Comparison of ENCODE assay signal across 8 mouse cellular contexts in genomic region chr1:58018856-58019255, GRCm38 (mm10). TPM values are rescaled to one million over a fixed set of nuclear protein-coding genes. Genes with fewer than 3 reads are reported as not detected.
DNase-seq lines count a peak whose midpoint lies in the region; ATAC-seq and TF ChIP-seq lines count a peak whose summit lies in the region.

Kctd18 (minus strand) TSS chr1:58018956.

- 89% methylated on average over 7 of the region's 7 CpGs for WGBS in embryonic facial prominence, embryonic 11.5 days
- WGBS in hindbrain, postnatal 0 days = 97% methylated on average over 7 of the region's 7 CpGs

- H3K27me3 ChIP-seq in embryonic facial prominence, embryonic 11.5 days (ENCODE audit: control insufficient read depth, insufficient read depth, low read length) = no peaks in the 10 kb centered on the region
- H3K27me3 ChIP-seq in hindbrain, postnatal 0 days (ENCODE audit: insufficient read depth, low read length) = no peaks in the 10 kb centered on the region

- H3K4me2 ChIP-seq in embryonic facial prominence, embryonic 11.5 days (ENCODE audit: low read depth, low read length) = no peak within 1 kb of the TSS
- H3K4me2 ChIP-seq in hindbrain, postnatal 0 days (ENCODE audit: low read depth, low read length) = no peak within 1 kb of the TSS

- no peak for DNase-seq in layer of hippocampus, adult 8-10 months (ENCODE audit: low spot score in 2 of 2)
- DNase-seq in layer of hippocampus, adult 11-12 months (ENCODE audit: low spot score) = no peak
- no peak for DNase-seq in embryonic facial prominence, embryonic 11.5 days (ENCODE audit: low spot score)
- DNase-seq in hindbrain, postnatal 0 days (ENCODE audit: low spot score) = no peak
- no peak for DNase-seq in testis, postnatal 14 days (ENCODE audit: low spot score)
- DNase-seq in spleen, postnatal 36 days (ENCODE audit: low spot score in 2 of 2) = no peak
- no peak for DNase-seq in cerebellum, adult 9-11 months

- H3K4me1 ChIP-seq in embryonic facial prominence, embryonic 11.5 days (ENCODE audit: control insufficient read depth, insufficient read depth, low read length) = no peaks in the 10 kb centered on the region
- no peaks in the 10 kb centered on the region for H3K4me1 ChIP-seq in hindbrain, postnatal 0 days (ENCODE audit: insufficient read depth, low read length)

- no peaks in the 10 kb centered on the region for H3K9me3 ChIP-seq in embryonic facial prominence, embryonic 11.5 days (replicated peaks; ENCODE audit: control insufficient read depth, low read length)
- H3K9me3 ChIP-seq in hindbrain, postnatal 0 days (ENCODE audit: low read length) = no peaks in the 10 kb centered on the region

- H3K9ac ChIP-seq in embryonic facial prominence, embryonic 11.5 days (replicated peaks; ENCODE audit: low read length) = no peak within 1 kb of the TSS
- no peak within 1 kb of the TSS for H3K9ac ChIP-seq in hindbrain, postnatal 0 days (replicated peaks; ENCODE audit: low read length)

- no peak for TF ChIP-seq CTCF in hindbrain, postnatal 0 days (IDR thresholded peaks at IDR 0.05; ENCODE audit: low read depth)

- H3K27ac ChIP-seq in embryonic facial prominence, embryonic 11.5 days (replicated peaks; ENCODE audit: low read depth, low read length) = no peak within 1 kb of the TSS
- no peak within 1 kb of the TSS for H3K27ac ChIP-seq in hindbrain, postnatal 0 days

- no peak for ATAC-seq in embryonic facial prominence, embryonic 11.5 days (replicated peaks; ENCODE audit: insufficient number of reproducible peaks, low FRiP score, low TSS enrichment, low read depth)
- ATAC-seq in hindbrain, postnatal 0 days = no peak
- ATAC-seq in monocyte, adult 5-6 weeks (replicated peaks; ENCODE audit: insufficient number of reproducible peaks, low FRiP score, low TSS enrichment, poor library complexity, severe bottlenecking) = no peak

- H3K36me3 ChIP-seq in embryonic facial prominence, embryonic 11.5 days (replicated peaks; ENCODE audit: control insufficient read depth, insufficient read depth, low read depth, low read length) = no peaks in the 10 kb centered on the region; the same call in none of the 2 replicates
- no peaks in the 10 kb centered on the region; the same call in 1 of the 2 replicates for H3K36me3 ChIP-seq in hindbrain, postnatal 0 days (ENCODE audit: insufficient read depth, low read length)

- no peak within 1 kb of the TSS for H3K4me3 ChIP-seq in embryonic facial prominence, embryonic 11.5 days (ENCODE audit: low read depth, low read length)
- no peak within 1 kb of the TSS for H3K4me3 ChIP-seq in hindbrain, postnatal 0 days (ENCODE audit: low read length)

RNA-seq across cellular contexts. Expression of gene Kctd18, which starts in this region (rescaled TPM):
- 10 to 100 TPM; 19.3 to 22.8 (median 20.5) TPM for total RNA-seq in layer of hippocampus, adult 8-10 months (2022)
- polyA plus RNA-seq in embryonic facial prominence, embryonic 11.5 days (2014; fragmentation: Nextera tagmentation; extraction: Ambion mirVana) = 17.4 and 19.6 TPM in 2 replicates
- 26.0 and 27.7 TPM in 2 replicates for total RNA-seq in hindbrain, postnatal 0 days (2014; rRNA removed)
- 25.9 and 27.2 TPM in 2 replicates for polyA plus RNA-seq in hindbrain, postnatal 0 days (2015; fragmentation: Nextera tagmentation; extraction: Ambion mirVana)
- 56.7 to 68.5 TPM (median 64.8 TPM) in 3 replicates for total RNA-seq in monocyte, adult 5-6 weeks (2017)
